Mouse (Mus musculus) embryo, embryonic 11.5 days (tissue): Measurements from ENCODE around the gene Crxos.

Source experiments
- DNase-seq: peaks from one replicate; pipeline ENCODE4 v3.0.0-alpha.2; 2012; ENCODE audit warnings: low read depth, low spot score

Gene Crxos

DNA sequence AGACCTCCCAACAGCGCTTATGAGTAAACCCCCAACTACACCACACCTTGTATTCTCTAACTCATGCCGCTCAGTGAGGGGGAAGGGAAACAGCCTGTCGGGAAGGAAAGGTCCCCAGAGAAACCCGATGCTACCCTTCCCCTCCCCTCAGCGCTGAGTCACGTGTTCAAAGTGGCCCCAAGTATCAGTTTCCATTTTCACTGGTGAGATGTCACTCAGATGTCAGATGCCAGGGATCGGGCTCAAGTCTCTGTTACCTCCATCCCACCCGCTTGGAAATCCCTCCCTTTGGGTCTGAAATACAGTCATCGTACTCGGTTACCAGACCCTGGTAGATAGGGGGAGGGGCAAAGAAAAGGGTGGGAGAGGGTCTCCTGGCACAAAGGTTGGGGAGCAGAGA, 39.4 kb downstream of the Crxos start:
- peak; percentile 46 for DNase-seq

DNA sequence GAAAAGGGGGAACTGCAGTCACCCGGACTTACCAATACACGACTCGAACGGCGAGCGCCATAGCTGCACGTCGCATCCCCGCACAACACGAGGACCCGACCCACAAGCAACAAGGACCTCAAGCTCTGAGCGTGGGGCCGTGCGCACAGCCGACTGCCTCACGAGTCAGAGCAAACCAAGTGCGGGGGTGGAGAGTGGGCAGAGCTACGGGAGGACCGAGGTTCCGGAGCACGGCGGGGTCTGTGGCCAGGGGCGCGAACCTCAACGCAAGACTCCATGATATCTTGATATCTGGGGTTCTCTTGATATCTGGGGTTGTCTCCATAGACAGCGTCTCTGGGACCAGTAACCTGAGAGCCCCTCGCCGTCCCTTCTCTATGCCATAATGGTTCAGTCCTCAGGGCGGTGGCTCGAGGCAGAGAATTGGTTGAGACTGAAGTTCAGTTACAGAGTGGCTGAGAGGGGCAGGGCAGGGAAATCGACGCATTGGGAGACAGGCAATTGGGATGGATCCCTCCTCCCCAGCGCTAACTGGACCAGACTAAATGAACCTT, 39.9 kb downstream of the Crxos start, which contains the start of gene Selenow:
TSS of gene Selenow (minus strand) at position 183 of the 554 bp plus-strand sequence.
- DNase-seq: peak; percentile 86

DNA sequence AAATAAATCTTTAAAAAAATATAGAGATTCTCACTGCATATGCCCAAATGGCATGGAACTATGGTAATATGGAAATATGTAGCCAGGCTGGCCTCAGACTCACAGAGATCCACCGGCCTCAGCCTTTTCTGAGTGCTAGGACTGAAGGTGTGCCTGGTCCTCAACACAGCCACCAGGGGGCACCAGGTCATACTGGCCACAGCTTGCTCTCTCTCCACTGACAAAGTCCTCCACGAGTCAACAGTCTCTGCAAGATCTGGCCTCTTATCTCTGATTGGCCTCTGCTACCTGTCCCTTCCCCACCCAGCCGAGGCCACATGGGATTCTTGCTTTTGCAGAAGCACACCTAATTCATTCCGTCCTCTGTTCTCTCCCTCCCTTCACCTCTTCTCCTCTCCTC, 47.5 kb downstream of the Crxos start:
- no peak for DNase-seq

DNA sequence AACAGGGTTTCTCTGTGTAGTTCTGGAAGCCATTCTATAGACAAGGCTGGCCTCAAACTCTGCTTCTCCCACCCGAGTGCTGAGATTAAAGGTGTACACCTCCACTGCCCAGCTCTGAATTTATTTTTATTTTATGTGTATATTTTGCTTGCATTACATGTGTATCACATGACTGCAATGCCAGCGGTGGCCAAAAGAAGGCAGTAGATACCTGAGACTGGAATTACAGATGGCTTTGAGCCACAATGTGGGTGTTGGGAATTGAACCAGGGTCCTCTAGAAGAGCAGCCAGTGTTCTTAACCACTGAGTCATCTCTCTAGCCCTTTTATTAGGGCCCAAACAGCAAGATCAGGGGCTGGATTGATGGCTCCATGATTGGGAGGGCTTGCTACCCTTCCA, 48.1 kb downstream of the Crxos start:
- no peak for DNase-seq

DNA sequence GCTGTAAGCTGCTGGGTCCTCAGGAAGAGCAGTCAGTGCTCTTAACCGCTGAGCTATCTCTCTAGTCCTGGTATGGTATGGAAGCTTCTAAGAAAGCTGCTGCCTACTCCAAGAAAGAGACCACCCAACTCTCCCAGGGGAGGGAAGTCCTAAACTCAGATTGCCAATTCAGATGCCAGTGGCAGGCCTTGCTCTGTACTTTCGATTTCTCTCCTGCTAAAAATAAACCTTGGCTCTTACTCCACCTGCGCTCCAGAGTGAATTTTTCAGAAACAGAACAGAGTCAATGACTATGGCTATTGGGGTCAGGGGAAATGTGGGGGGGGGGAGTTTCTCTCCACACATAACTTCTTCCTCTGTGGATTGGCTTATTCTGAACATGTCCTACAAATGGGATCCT, 49.2 kb downstream of the Crxos start:
- DNase-seq: no peak

DNA sequence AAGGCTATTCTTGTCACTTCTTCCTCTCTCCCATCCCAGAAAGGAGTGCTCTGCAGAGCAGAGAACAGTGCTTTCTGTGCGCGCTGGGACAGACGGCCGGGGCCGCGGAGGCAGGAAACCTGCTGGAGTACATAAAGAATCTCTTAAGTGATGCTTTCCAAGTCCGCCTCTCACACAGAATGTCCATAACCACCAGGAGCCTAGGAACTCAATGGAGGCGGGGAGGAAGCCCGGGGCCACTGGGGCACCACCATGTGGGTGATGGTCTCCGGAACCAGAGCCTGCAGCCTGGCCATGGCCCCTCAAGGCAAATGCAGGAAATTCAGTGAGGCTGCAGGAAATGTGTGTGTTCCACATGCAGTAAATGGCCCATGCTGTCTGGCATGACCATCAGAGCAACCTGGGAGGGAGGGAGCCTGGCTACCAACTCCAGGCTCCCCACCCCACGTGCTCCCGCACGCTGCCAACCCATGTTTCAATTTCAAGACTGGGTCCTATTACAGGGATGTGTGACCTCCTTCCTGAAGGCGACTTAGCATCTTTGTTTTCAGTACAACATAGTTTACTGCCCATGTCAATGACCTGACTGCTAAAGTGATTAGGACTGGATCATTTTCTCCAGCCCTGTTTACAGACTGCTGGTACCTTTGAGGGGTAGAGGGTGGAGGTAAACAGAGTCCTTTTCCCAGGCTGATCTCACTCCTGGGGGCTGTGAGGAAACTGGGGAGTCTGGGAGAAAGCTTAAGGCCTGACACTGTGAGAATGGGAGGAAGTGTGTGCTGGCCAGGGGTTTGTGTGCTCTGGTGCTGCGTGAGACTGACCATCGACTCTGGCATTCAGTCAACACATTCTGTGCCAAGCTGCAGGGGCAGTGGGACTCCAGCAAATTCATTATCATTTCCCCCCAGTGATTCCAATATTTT, 51.3 kb downstream of the Crxos start:
- no peak for DNase-seq

DNA sequence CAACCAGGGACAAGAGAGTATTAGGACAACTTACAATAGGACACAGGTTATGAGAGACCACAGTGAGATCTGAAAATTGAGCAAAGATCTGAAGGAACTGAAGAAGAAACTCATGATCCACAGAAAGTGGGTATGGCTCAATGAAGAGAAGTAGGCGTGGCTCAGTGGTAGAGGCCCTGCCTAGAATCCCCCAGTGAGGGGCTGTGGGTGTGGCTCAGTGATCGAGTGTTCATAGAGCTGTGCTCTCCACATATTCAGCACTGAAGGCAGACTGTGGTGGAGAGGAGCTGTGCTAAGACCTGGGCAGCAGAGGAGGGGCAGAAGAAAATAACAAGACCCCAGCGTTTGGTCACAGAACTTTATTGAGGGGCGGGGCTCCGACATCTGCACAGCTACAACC, 55.1 kb downstream of the Crxos start:
- DNase-seq: no peak

DNA sequence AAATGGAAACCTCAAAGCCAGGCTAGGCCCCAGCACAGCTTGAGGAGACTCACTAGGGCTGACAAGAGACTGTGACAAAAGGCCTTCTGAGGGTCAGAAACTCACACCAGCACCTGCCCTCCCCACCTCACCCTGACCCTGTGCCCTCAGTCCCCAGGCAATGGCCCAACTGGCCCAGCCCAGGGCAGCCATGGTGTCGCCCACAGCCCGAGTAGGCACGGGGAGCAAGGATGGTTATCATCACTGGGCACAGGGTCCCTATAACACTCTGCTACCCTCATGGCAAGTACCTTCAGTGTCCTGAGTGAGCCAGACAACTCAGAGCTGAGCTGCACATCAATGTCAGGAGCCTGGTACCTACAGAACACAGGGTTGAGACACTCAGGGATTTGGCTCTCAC, 56.2 kb downstream of the Crxos start:
- no peak for DNase-seq

DNA sequence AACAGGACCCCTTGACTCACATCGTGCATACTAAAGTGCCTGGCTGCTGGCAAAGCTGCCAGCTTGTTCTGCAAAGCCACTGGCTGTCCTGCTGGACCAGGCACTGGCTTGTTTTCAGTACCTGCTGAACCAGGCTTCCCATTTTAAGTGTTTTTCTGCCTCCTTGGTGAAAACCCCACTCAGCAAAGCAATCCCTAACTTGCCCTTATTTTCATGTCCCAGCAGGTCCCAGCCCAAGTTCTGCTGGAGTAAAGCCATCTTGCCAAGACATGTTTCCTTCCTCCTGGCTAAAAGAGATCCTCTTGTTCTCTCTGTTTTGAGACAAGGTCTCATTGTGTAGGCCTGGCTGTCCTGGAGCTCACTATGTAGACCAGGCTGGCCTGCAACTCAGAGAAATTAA, 61.9 kb downstream of the Crxos start:
- no peak for DNase-seq

DNA sequence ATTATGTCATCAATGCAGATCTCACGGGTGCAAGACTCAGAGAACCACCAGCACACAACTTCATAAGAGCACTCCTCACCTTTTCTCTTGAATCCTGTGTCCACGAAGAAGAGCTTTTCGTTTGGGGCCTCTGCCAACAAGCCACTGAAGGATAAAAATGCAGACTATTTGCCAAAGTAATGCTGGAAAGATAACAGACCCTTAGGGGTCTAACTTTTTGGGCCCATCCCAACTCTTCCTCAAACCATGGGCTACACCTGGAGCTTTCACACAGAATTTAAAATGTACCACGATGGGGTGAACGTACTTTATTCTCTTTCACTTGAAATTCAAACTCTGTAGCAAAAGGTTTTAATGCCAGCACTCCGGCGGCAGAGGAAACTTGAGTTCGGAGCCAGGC, 62.8 kb downstream of the Crxos start:
- DNase-seq: no peak

DNA sequence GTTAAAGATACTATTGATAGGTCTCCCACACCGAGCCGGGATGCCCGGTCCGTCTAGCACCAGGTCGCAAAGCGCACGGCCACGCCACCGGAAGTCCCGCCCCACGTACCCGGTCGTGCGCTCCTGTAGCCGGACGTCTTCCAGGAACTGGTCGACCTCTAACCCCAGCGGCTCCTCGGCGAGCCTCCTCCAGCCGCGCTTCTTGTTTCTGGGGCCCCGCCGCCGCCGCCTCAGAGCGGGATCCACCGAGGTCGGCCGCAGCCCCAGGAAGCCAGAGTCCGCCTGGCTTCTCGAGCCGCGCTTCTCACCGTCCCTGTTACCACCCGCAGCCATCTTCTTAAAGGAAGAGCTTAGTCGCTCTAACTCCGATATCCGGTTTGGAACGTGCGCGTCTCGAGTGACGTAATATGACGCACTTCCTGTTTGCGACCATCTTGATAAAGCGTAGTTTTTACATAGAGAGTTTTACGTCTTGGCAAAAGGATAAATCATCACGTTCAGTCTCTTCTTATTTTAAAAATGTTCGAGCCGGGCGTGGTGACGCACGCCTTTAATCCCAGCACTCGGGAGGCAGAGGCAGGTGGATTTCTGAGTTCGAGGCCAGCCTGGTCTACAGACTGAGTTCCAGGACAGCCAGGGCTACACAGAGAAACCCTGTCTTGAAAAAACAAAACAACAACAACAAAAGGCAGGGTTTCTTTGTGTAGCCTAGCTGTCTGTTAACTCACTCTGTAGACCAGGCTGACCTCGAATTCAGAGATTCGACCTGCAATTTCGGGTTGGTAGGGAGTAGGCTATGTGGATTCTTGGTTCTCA, 63.5 kb downstream of the Crxos start, which contains the start of gene Nop53:
TSS of gene Nop53 (minus strand) at position 354 of the 816 bp plus-strand sequence.
- peak; percentile 97 for DNase-seq

DNA sequence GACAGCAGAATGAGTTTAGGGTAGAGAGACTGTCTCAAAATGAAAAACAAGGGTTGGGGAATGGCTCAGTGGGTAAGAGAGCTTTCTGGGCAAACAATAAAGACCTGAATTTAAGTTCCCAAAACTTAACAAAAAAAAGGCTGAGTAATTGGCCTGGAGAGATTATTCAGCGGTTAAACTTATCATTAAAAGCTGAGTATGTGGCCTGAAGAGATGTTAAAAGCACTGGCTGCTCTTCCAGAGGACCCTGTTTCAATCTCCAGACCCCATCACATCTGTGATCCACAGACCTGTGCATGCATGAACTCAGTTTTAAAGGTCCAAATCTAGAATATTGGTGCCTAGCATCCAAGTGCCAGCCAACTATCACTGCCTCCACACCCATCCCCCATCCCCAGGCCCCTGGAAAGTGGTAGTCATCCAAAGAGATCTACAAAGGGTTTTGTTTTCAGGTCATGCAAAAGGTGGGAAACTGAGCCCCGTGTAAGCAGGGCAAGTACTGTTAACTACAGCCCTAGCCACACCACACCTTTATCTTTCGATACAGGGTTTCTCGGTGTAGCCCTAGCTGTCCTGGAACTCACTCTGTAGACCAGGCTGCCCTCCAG, 65.3 kb downstream of the Crxos start:
- no peak for DNase-seq

DNA sequence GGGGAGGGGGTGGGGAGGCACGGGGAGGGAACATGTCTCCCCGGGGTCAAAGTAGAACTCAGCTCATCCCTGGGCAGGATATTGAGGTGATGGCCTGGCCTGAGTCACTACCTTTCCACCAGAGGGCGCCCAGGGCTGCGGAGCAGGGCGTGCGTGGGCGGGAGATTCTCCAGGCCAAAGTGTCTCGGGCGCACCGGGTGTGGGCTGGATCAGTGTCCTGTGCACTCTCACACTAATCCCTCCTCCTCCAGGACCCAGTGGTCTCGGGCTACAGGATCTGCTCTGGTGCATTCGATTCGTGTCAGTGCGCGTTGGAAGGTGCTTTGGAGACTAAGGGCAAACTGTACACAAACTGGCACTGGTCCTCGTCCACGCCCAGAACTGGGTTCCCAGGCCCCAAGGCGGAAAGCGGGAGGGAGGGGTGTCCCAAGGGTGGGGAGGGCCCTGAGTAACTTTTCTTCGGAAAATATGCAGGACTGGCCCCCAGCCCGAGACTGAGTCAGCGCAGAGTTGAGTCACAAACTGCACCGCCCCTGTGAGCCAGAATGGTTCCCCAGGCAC, 66.0 kb downstream of the Crxos start:
- DNase-seq: peak; percentile 58

DNA sequence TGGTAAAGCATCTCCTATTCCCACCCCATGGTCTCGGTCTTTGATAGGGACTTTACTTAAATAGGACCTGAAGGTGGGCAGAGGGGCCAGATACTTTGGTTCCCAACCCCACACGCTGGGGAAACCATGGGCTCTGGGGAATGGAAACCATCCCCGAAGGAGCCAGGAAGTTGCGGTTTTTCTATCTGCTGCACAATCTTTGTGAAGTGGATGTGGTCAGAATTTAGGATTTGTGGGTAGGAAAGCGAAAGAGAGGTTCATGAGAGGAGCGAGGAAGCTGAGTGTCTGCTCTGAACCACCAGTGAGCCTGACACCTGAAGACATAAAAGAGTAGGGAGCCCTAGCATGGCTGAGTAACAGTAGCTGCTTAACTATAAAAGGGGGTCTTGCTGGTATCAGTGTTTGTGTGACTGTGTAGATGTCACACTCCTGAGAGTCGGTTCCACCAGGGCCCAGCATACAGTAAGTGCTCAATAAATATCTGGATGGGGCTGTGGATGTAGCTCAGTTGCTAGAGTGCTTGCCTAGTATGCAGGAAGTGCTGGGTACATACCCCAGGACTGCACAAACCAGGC, 66.9 kb downstream of the Crxos start:
- DNase-seq: no peak

DNA sequence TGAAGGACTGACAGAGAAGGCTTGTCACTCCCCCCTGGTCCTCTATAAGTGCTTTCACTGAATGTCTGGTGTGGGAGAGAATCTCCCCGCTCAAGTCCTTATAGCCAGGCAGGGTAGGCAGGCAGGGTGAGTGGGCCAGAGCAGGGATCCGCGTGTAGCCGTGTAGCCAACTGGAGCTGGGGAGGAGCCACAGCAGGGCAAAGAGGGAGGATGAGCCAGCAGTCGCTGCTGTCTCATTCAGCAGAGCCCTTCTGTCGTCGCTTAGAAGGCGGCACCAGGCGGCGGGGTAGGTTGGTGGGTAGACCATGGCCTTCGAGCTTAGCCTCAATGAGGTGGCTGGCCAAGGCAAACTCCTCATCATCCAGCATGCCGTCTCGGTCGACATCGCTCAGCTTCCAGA, 67.6 kb downstream of the Crxos start:
- DNase-seq: no peak

DNA sequence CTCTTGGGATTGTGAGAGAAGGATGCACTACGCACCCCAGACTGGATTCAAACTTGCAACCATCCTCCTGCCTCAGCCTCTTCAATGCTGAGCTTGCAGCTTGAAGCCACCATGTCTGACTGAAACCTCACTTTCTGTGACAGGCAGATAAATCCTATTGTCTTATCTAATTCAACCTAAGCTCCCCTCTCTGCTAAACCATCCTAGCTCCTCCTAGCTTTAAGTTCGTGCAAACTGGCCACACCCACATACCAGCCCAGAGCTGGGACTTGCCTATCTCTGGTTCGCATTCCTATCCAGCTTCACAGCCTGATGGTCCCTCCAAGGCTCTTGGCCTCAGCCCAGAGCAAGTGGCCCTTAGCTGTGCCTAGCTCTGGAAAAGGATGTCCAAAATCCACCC, 70.0 kb downstream of the Crxos start:
- no peak for DNase-seq
